Mouse (Mus musculus): ENCODE measurements at regions not wholly inside any gene's neighbourhood (a gene's known extent, or its start where the extent isn't known, plus 50 kb on each side); places are given as distances from the start of the nearest gene placed in this dataset.

- peak; percentile 25 for DNase-seq
These were observed 325.4 kb downstream of the Tfec start for GRCm38 (mm10) chr6:16572828-16573227.

- no peak for DNase-seq
These were observed 346.1 kb downstream of the Tfec start for GRCm38 (mm10) chr6:16551945-16552673.

- no peak for DNase-seq
These were observed 347.1 kb downstream of the Tfec start for GRCm38 (mm10) chr6:16551131-16551530.

- DNase-seq, result peak; percentile 45
These were observed 347.8 kb downstream of the Tfec start for GRCm38 (mm10) chr6:16550445-16550844.

GRCm38 (mm10) chr6:16514054-16514453 is 384.2 kb downstream of the Tfec start:
- DNase-seq, result no peak

- no peak for DNase-seq
These were observed 384.7 kb downstream of the Tfec start for GRCm38 (mm10) chr6:16513541-16513940.

GRCm38 (mm10) chr6:16503836-16504235 is 394.4 kb downstream of the Tfec start:
- DNase-seq, result no peak

GRCm38 (mm10) chr6:16487015-16487630 is 411.1 kb downstream of the Tfec start:
- peak; percentile 49 for DNase-seq

GRCm38 (mm10) chr6:16483295-16483694 is 414.9 kb downstream of the Tfec start:
- no peak for DNase-seq

- no peak for DNase-seq
These were observed 429.4 kb downstream of the Tfec start for GRCm38 (mm10) chr6:16468693-16469375.

- no peak for DNase-seq
These were observed 440.0 kb downstream of the Tfec start for GRCm38 (mm10) chr6:16458279-16458678.
